Mouse (Mus musculus) left cerebral cortex, adult 18-20 months (tissue): ENCODE results near the gene Vmn1r8. TPM values are rescaled to one million over a fixed set of nuclear protein-coding genes. Genes with fewer than 3 reads are reported as not detected.
"Not testable (repeated sequence)": the region's sequence is repeated elsewhere in the genome, so short reads cannot be mapped to it uniquely, and the experiment has no call there.

Experiments
- DNase-seq, 2 experiments: peaks; one replicate each; pipeline ENCODE4 v3.0.0; 2021 to 2022; ENCODE audit warnings: low spot score in 2 of 2, mixed read lengths in 1 of 2
- long read RNA-seq, 2 experiments: library from polyadenylated mRNA; stranded (forward); transcript quantifications; one replicate each; pipeline ENCODE4 v2.0.0; 2021
- total RNA-seq, 2 experiments: library from RNA; stranded (reverse); gene quantifications; 2 replicates each; pipeline ENCODE4 v1.2.3; 2021

Vmn1r8 gene
- not detected for total RNA-seq
- long read RNA-seq, experiment 1: 0 reads
- long read RNA-seq, experiment 2: 0 reads

GRCm38 (mm10) chr6:57031984-57032383, at the start of gene Vmn1r8:
Vmn1r8 (plus strand) TSS chr6:57032284.
- DNase-seq: no peak

- no peak for DNase-seq
Measured at GRCm38 (mm10) chr6:56996943-56997342, 35.1 kb upstream of the Vmn1r8 start, which contains the start of gene Vmn1r6. Vmn1r6 (plus strand) TSS chr6:56997243.

DNA sequence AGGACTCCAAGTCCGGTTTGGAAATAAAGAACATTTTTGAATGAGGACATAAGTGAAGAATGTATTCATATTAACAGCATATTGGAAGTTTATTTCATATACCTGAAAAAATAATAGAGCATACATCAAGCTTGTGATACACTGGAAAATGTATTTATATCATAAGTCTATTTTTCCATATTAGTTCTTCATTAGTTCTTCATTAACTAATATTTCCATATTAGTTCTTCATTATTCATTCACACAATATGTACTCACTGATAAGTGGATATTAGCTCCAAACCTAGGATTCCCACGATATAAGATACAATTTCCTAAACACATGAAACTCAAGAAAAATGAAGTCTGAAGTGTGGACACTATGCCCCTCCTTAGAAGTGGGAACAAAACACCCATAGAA, 6.9 kb upstream of the Vmn1r8 start, which contains the start of gene Vmn1r7:
Gene Vmn1r7, minus strand, starts transcription at position 101 of the 400 bp plus-strand sequence.
- not testable (repeated sequence) for DNase-seq

DNA sequence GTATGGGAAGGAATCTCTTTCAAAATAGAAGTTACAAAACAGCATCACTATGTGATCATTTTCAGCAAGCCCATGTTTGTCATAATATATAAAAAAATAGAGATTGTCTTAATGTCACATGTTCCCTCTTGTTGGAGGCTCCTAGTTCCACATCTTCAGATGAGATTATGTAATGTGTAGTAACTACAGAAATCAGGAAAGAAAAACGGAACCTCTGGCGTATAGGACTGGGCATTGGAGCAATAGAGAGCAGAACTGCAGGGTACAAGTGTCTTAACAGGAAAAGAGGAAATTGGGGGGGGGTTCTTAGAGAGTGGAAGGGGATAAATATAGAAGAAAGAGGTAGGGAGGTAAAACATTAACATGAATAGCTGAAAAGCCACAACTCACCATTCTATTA, 2.6 kb downstream of the Vmn1r8 start:
- DNase-seq: no peak

- no peak for DNase-seq
Measured at GRCm38 (mm10) chr6:57063730-57064129, 31.6 kb downstream of the Vmn1r8 start.

DNA sequence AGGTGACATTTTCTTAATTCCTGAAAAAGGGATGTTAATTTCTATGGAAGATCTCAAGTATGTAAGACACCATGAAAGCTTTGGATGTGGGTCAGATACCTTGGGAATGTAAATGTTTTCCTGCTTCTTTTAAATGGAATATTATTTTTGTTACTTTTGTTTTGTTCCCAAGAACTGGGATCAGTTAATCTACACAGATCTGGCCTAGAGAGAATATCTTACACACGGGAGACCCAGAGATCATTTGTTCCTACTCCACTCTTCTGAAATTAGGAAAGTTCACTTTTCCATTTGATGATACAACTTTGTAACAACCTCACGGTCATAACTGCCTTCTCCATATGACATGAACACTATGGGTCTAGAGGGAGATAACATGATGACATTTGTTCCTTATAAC, 34.4 kb downstream of the Vmn1r8 start, which contains the start of gene Vmn1r9:
Gene Vmn1r9, plus strand, starts transcription at position 301 of the 400 bp plus-strand sequence.
- DNase-seq: no peak

Other genes starting within 250 kb of the Vmn1r8 start
- 10 to 100 TPM; 67.3 to 71.7 TPM for gene Kbtbd2, start 234.5 kb upstream of the Vmn1r8 start, total RNA-seq
- gene Fkbp9, start 200.2 kb upstream of the Vmn1r8 start, total RNA-seq: 10 to 100 TPM; 26.8 to 31.4 TPM
- gene Nt5c3, start 108.4 kb upstream of the Vmn1r8 start, total RNA-seq: 10 to 100 TPM; 57.1 to 60.8 TPM
- under 1 TPM; 0.16 to 0.42 TPM for gene Vmn1r4, start 108.3 kb upstream of the Vmn1r8 start, total RNA-seq
- gene Vmn1r5, start 62.0 kb upstream of the Vmn1r8 start, total RNA-seq: not detected
- gene Vmn1r6, start 35.0 kb upstream of the Vmn1r8 start, total RNA-seq: not detected
- not detected for gene Vmn1r7, start 7.0 kb upstream of the Vmn1r8 start, total RNA-seq
- not detected for gene Vmn1r9, start 34.5 kb downstream of the Vmn1r8 start, total RNA-seq
- not detected for gene Vmn1r10, start 77.2 kb downstream of the Vmn1r8 start, total RNA-seq
- gene Vmn1r11, start 101.2 kb downstream of the Vmn1r8 start, total RNA-seq: not detected
- gene Vmn1r12, start 124.6 kb downstream of the Vmn1r8 start, total RNA-seq: not detected
- not detected for gene Vmn1r13, start 171.0 kb downstream of the Vmn1r8 start, total RNA-seq
- not detected for gene Vmn1r14, start 199.4 kb downstream of the Vmn1r8 start, total RNA-seq
- gene Vmn1r15, start 225.7 kb downstream of the Vmn1r8 start, total RNA-seq: not detected